8 mouse cellular contexts compared by ENCODE assay signal in the genomic region with DNA sequence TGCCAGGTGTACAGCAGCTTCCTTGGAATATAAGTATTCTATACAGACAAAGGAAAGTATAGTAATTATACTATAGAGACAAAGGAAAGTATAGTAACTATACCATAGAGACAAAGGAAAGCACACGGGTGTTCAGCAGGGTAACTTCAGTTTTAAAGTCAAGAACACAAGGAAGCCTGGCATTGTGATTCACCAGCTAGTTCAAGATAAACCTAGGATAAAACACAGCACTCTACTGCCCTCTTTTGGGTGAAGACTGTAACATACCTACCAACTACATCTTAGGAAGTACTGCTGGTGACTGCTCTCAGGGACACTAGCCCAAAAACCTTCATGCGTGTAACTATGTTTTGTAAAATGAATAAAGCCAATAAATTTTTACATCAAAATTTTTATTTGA. TPM values are rescaled to one million over a fixed set of nuclear protein-coding genes. Genes with fewer than 3 reads are reported as not detected.
A peak's percentile ranks its signal among the peaks of the same experiment; 100 is the strongest.
DNase-seq lines count a peak whose midpoint lies in the region; ATAC-seq and TF ChIP-seq lines count a peak whose summit lies in the region.

No protein-coding gene starts in this region.

- H3K9ac ChIP-seq in midbrain, postnatal 0 days (replicated peaks; ENCODE audit: low read length, poor library complexity, severe bottlenecking) = no peak overlapping the region

- H3K27me3 ChIP-seq in midbrain, postnatal 0 days (ENCODE audit: insufficient read depth, low read length) = no peaks in the 10 kb centered on the region

- H3K4me3 ChIP-seq in midbrain, postnatal 0 days (ENCODE audit: low read depth, low read length) = no peak overlapping the region

- H3K4me2 ChIP-seq in midbrain, postnatal 0 days (ENCODE audit: low read depth, low read length, poor library complexity, severe bottlenecking) = no peak overlapping the region

- peak; percentile 50 for DNase-seq in ovary, postnatal 14 days (ENCODE audit: low spot score)
- no peak for DNase-seq in ovary, postnatal 36 days (ENCODE audit: low spot score)
- peak; percentile 94 for DNase-seq in NIH3T3 (ENCODE audit: low read depth)
- DNase-seq in heart, postnatal 36 days = peak; percentile 23 to 26
- peak; percentile 79 for DNase-seq in layer of hippocampus, adult 9-10 months (ENCODE audit: low spot score)
- peak; percentile 97 for DNase-seq in midbrain, postnatal 0 days (ENCODE audit: low spot score)
- no peak for DNase-seq in ovary, postnatal 10 days (ENCODE audit: low spot score)

- H3K4me1 ChIP-seq in midbrain, postnatal 0 days (ENCODE audit: insufficient read depth, low read length) = peaks cover 4% of the 10 kb centered on the region; the same call in 1 of the 2 replicates

- no peaks in the 10 kb centered on the region for H3K9me3 ChIP-seq in midbrain, postnatal 0 days (ENCODE audit: low read length)

- peaks cover 33% of the 10 kb centered on the region for H3K36me3 ChIP-seq in midbrain, postnatal 0 days (ENCODE audit: insufficient read depth, low read length)

- no peak overlapping the region for H3K27ac ChIP-seq in midbrain, postnatal 0 days (ENCODE audit: low read depth, low read length)

- intact Hi-C loops in heart, postnatal 36 days (cut with DNase I) = loop anchor here (1.0 to 10.0 kb wide), 3 partner anchors 201 to 419 kb away; no protein-coding TSS in a partner anchor

- ATAC-seq in common myeloid progenitor, adult 5-6 weeks (replicated peaks; ENCODE audit: low read depth, poor library complexity, severe bottlenecking) = peak; percentile 99
- ATAC-seq in midbrain, postnatal 0 days (ENCODE audit: low FRiP score) = peak; percentile 61

- TF ChIP-seq CTCF in midbrain, postnatal 0 days (IDR thresholded peaks at IDR 0.05) = peak; percentile 90

- 14% methylated on average over 2 of the region's 2 CpGs for WGBS in midbrain, postnatal 0 days

RNA-seq across cellular contexts. Expression of gene Nhlrc3, which starts 14.9 kb away (rescaled TPM):
- total RNA-seq in common myeloid progenitor, adult 5-6 weeks (2017) = 9.4 and 9.8 TPM in 2 replicates
- 1 to 10 TPM; 5.5 to 6.6 TPM for total RNA-seq in heart, postnatal 36 days (2021)
- total RNA-seq in midbrain, postnatal 0 days (2014; rRNA removed) = 13.1 and 16.9 TPM in 2 replicates
- polyA plus RNA-seq in midbrain, postnatal 0 days (2015; fragmentation: Nextera tagmentation; extraction: Ambion mirVana) = 8.0 and 9.0 TPM in 2 replicates

RNA-seq across cellular contexts. Expression of gene Proser1, which starts 15.3 kb away (rescaled TPM):
- 6.7 and 10.4 TPM in 2 replicates for total RNA-seq in common myeloid progenitor, adult 5-6 weeks (2017)
- 10 to 100 TPM in 1 of 2 experiments, 1 to 10 TPM in 1; 7.6 to 11.0 TPM for total RNA-seq in heart, postnatal 36 days (2021)
- 4.6 and 4.9 TPM in 2 replicates for total RNA-seq in midbrain, postnatal 0 days (2014; rRNA removed)
- 10.7 and 15.1 TPM in 2 replicates for polyA plus RNA-seq in midbrain, postnatal 0 days (2015; fragmentation: Nextera tagmentation; extraction: Ambion mirVana)

RNA-seq across cellular contexts. Expression of gene Stoml3, which starts 40.2 kb away (rescaled TPM):
- not detected in 2 replicates for total RNA-seq in common myeloid progenitor, adult 5-6 weeks (2017)
- not detected for total RNA-seq in heart, postnatal 36 days (2021)
- 0.14 and 0.93 TPM in 2 replicates for total RNA-seq in midbrain, postnatal 0 days (2014; rRNA removed)
- 0.38 TPM in 1 of 2 replicates, not detected in the other for polyA plus RNA-seq in midbrain, postnatal 0 days (2015; fragmentation: Nextera tagmentation; extraction: Ambion mirVana)

Comparison
In these comparisons a context has a peak if more than half of its experiments do, and no peak if none do; other contexts are left out.
1. DNase-seq: peak in ovary, postnatal 14 days (single experiment), NIH3T3 (single experiment), heart, postnatal 36 days (2 of 2), layer of hippocampus, adult 9-10 months (single experiment) and midbrain, postnatal 0 days (single experiment); none in ovary, postnatal 36 days (single experiment) and ovary, postnatal 10 days (single experiment).